Mouse (Mus musculus) lung, adult 2 months (tissue): Measurements from ENCODE around the gene Syne3. TPM values are rescaled to one million over a fixed set of nuclear protein-coding genes. Genes with fewer than 3 reads are reported as not detected.
A peak's percentile ranks its signal among the peaks of the same experiment; 100 is the strongest.

ENCODE experiments used
- DNase-seq: peaks from one replicate; pipeline ENCODE4 v3.0.0; 2022
- H3K4me1 ChIP-seq: fragments of 200-500 bp; 2 replicates; pipeline ENCODE4 v1.6.1; 2011; ENCODE audit warnings: low read length; ENCODE audit not compliant: control insufficient read depth, insufficient read depth
- H3K4me3 ChIP-seq: fragments of 200-500 bp; replicated peaks from 2 replicates; pipeline ENCODE3; 2011; ENCODE audit warnings: low read depth, mild to moderate bottlenecking, control low read depth, low read length; ENCODE audit errors: extremely low read depth
- CTCF ChIP-seq: fragments of 200-500 bp; IDR thresholded peaks from 2 replicates; pipeline ENCODE4 v1.5.1; 2011; ENCODE audit warnings: mild to moderate bottlenecking, low read length, control low read depth; ENCODE audit not compliant: insufficient read depth
- POLR2A ChIP-seq: fragments of 200-500 bp; IDR thresholded peaks from 2 replicates; pipeline ENCODE4 v1.6.1; 2011; ENCODE audit warnings: low read depth, mild to moderate bottlenecking, control low read depth, low read length, borderline replicate concordance; ENCODE audit errors: extremely low read depth
- WGBS: fragments of 180-500 bp; shearing (Covaris S2); methylation state at CpG from one replicate; pipeline ENCODE4 v1.1.7; 2018; 5-methylcytosine and 5-hydroxymethylcytosine counted together
- polyA plus RNA-seq: library from polyadenylated mRNA; depleted of rRNA; stranded (reverse); fragments of >200 nt; gene quantifications from 2 replicates; pipeline ENCODE4 v1.2.3, GENCODE M21; 2012; rRNA removed

Syne3 gene
- 3.5 and 3.7 TPM in 2 replicates for polyA plus RNA-seq

- H3K4me3 ChIP-seq = peak within 1 kb of the TSS; percentile 88
- TF ChIP-seq POLR2A (peak; percentile 57; the same call in 1 of the 2 replicates), CTCF (no peak)
- H3K4me1 ChIP-seq = peaks cover 3% of the 10 kb centered on the region
- under 1% methylated on average over 66 of the region's 66 CpGs for WGBS
- DNase-seq = peak; percentile 81
Measured at GRCm38 (mm10) chr12:105009370-105010212, at the start of gene Syne3. Gene Syne3, minus strand, starts transcription at chr12:105009809.

- DNase-seq = no peak
- TF ChIP-seq POLR2A (no peak), CTCF (no peak)
- 82% methylated on average over 6 of the region's 6 CpGs for WGBS
- Histone ChIP-seq H3K4me3 (no peak overlapping the region), H3K4me1 (no peaks in the 10 kb centered on the region)
Measured at GRCm38 (mm10) chr12:105055308-105055707, 45.7 kb upstream of the Syne3 start.

- no peaks in the 10 kb centered on the region for H3K4me1 ChIP-seq
- no peak for TF ChIP-seq CTCF
- no peak for TF ChIP-seq POLR2A
- WGBS = 91% methylated on average over 15 of the region's 15 CpGs
- H3K4me3 ChIP-seq = no peak overlapping the region
- DNase-seq = no peak
Measured at GRCm38 (mm10) chr12:105054041-105054440, 44.4 kb upstream of the Syne3 start.

GRCm38 (mm10) chr12:105050898-105051297 lies 41.3 kb upstream of the Syne3 start:
- no peak for DNase-seq
- no peak overlapping the region for H3K4me3 ChIP-seq
- 18% methylated on average over 4 of the region's 4 CpGs for WGBS
- H3K4me1 ChIP-seq = no peaks in the 10 kb centered on the region
- TF ChIP-seq CTCF (peak; percentile 73), POLR2A (no peak)

- no peak for DNase-seq
- TF ChIP-seq POLR2A (no peak), CTCF (no peak)
- H3K4me1 ChIP-seq = no peaks in the 10 kb centered on the region
- 79% methylated on average over 12 of the region's 12 CpGs for WGBS
- H3K4me3 ChIP-seq = no peak overlapping the region
Measured at GRCm38 (mm10) chr12:105049813-105050212, 40.2 kb upstream of the Syne3 start.

GRCm38 (mm10) chr12:105048301-105048863 lies 38.8 kb upstream of the Syne3 start:
- no peak overlapping the region for H3K4me3 ChIP-seq
- DNase-seq = no peak
- TF ChIP-seq CTCF = no peak
- TF ChIP-seq POLR2A = no peak

GRCm38 (mm10) chr12:105044775-105045174 lies 35.2 kb upstream of the Syne3 start:
- H3K4me3 ChIP-seq = no peak overlapping the region
- WGBS = 85% methylated on average over 9 of the region's 9 CpGs
- TF ChIP-seq CTCF (no peak), POLR2A (no peak)
- H3K4me1 ChIP-seq = 0 out of 2 replicates have a peak, but pooled peaks cover 1% of the 10 kb centered on the region
- no peak for DNase-seq

More at GRCm38 (mm10) chr12:105048301-105048863, 38.8 kb upstream of the Syne3 start:
- WGBS = 58% methylated on average over 17 of the region's 17 CpGs
- H3K4me1 ChIP-seq = no peaks in the 10 kb centered on the region

- WGBS = 82% methylated on average over 5 of the region's 5 CpGs
- H3K4me3 ChIP-seq = no peak overlapping the region
- no peak for DNase-seq
- TF ChIP-seq CTCF (no peak), POLR2A (no peak)
- H3K4me1 ChIP-seq = 0 out of 2 replicates have a peak, but pooled peaks cover 2% of the 10 kb centered on the region
Measured at GRCm38 (mm10) chr12:105043081-105043480, 33.5 kb upstream of the Syne3 start.

GRCm38 (mm10) chr12:105040950-105041349 lies 31.3 kb upstream of the Syne3 start:
- 0 out of 2 replicates have a peak, but pooled peaks cover 2% of the 10 kb centered on the region for H3K4me1 ChIP-seq
- no peak for TF ChIP-seq CTCF
- no peak for TF ChIP-seq POLR2A
- DNase-seq = no peak
- no peak overlapping the region for H3K4me3 ChIP-seq
- 95% methylated on average over 7 of the region's 7 CpGs for WGBS
